Mouse (Mus musculus): ENCODE measurements around the gene Lrpap1.

DNA sequence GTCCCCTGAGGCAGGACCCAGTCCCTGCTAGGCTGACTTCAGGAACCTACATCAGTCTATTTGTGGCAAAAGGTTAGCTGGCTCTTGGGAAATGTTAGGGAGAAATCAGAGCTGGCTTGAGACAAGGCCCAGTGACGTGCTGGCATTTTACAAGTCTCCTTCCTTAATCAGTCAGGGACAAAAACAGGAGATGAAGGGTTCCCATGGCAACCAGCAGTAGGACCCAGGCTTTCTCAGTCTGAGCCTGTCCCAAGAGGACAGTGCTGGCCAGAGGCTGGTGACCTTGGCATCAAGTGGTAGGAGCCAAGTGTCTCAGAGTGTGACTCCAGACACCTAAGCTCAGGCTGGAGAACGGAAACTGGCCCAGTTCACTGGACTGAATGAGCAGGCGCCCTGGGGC is 28.7 kb upstream of the Lrpap1 start:
- no peak for TF ChIP-seq POLR2A (IDR thresholded peaks at IDR 0.05; ENCODE audit: insufficient read depth, low read depth, low read length)
- TF ChIP-seq CTCF (IDR thresholded peaks at IDR 0.05): no peak

Data from heart, adult 2 months (tissue).